Mouse (Mus musculus) leukemia stem cell, adult 10-12 weeks (primary cell): ENCODE measurements around the gene Mrps27. TPM values are rescaled to one million over a fixed set of nuclear protein-coding genes. Genes with fewer than 3 reads are reported as not detected.

Experiments used
- polyA plus RNA-seq: library from polyadenylated mRNA; stranded (reverse); fragments of >175 nt; gene quantifications from 2 replicates; pipeline ENCODE4 v1.2.3, GENCODE M21; 2012; ENCODE audit warnings: low replicate concordance

Gene Mrps27
- 4.9 and 10.1 TPM in 2 replicates for polyA plus RNA-seq

DNA sequence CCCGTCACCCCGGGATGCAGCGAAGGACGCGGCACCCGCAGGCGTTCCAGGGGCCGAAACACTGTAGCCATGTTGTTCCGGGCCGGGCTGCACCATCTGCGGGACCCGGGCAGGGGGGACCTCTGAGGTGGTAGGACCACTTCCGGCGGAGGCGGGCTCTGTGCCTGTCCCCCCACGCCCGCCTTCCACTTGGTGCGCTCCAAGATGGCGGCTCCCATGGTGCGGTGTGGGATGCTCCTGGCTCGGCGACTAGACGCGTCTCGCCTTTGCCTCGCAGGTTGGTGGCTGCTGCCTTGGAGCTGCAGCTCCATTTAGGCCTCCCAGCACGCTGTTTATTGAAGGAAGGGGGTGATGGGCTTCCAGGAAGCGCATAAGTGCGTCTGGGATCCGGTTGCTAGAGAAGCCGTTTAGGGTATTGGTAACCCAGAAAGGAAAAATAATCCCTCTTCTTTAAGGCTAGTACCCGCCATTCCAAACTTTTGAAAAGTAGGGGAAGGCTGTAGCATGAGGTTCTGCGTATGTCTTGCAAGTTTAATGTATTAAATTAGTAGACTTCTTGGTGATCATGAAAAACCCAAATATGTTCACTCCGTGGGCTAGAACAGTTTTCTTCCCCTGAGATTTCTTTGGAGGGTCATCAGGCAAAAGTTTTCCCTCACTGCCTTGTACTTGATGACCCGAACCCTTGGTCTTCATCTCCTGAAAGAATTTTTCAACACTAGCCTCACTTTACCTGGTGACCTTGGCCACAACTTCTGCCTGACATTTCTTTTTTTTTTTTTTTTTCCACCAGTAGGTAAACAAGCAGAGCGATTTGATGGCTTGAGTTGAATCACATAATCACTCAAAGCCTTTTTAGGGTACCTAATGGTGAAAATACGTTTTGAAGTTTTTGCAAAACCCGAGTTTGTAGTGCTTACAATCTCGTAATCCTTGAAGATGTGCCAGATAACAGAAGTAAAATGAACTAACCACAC is at the start of gene Mrps27, which contains the start of gene Ptcd2:
Mrps27 (plus strand) TSS at position 188 of the 977 bp plus-strand sequence.
Ptcd2 (minus strand) TSS at position 107 of the 977 bp plus-strand sequence.

Other genes with a start within 250 kb of the Mrps27 start
- 2.9 and 4.1 TPM in 2 replicates for gene Zfp366, start 160.0 kb upstream of the Mrps27 start, polyA plus RNA-seq
- gene Ptcd2, start 81 bp upstream of the Mrps27 start, polyA plus RNA-seq = 8.4 and 19.1 TPM in 2 replicates
- gene Map1b, start 171.8 kb downstream of the Mrps27 start, polyA plus RNA-seq = 0.08 and 0.09 TPM in 2 replicates